Mouse (Mus musculus) sigmoid colon, adult 10 weeks (tissue): ENCODE results near the gene Hexa. TPM values are rescaled to one million over a fixed set of nuclear protein-coding genes. Genes with fewer than 3 reads are reported as not detected.

Experiments used
- polyA plus RNA-seq: library from polyadenylated mRNA; stranded (reverse); fragments of 350-450 nt; fragmentation: Illumina TruSeq; extraction: RNeasy Lipid Tissue Mini Kit (QIAGEN cat#74804); gene quantifications from one replicate; pipeline ENCODE4 v1.2.3, GENCODE M21; 2014; ENCODE audit warnings: low read depth, low replicate concordance

Gene Hexa
- 33.7 TPM for polyA plus RNA-seq

GRCm38 (mm10) chr9:59539441-59540137 is at the start of gene Hexa, which contains the start of gene Tmem202:
Gene Hexa, plus strand, starts transcription at chr9:59539540.
Gene Tmem202, minus strand, starts transcription at chr9:59539847.

GRCm38 (mm10) chr9:59577844-59578504 is 38.6 kb downstream of the Hexa start, which contains the start of gene Celf6:
Gene Celf6, plus strand, starts transcription at chr9:59577917.

Other genes starting within 250 kb of the Hexa start
- gene Adpgk, start 248.0 kb upstream of the Hexa start, polyA plus RNA-seq: 17.9 TPM
- 13.0 TPM for gene Bbs4, start 186.0 kb upstream of the Hexa start, polyA plus RNA-seq
- gene Arih1, start 52.9 kb upstream of the Hexa start, polyA plus RNA-seq: 134 TPM
- gene Tmem202, start 307 bp downstream of the Hexa start, polyA plus RNA-seq: 1.4 TPM
- gene Celf6, start 38.4 kb downstream of the Hexa start, polyA plus RNA-seq: 0.85 TPM
- 65.3 TPM for gene Parp6, start 77.7 kb downstream of the Hexa start, polyA plus RNA-seq
- gene Pkm, start 116.8 kb downstream of the Hexa start, polyA plus RNA-seq: 46.9 TPM
- 2.1 TPM for gene Gramd2, start 140.6 kb downstream of the Hexa start, polyA plus RNA-seq
- 23.8 TPM for gene Senp8, start 211.2 kb downstream of the Hexa start, polyA plus RNA-seq
- gene Myo9a, start 211.4 kb downstream of the Hexa start, polyA plus RNA-seq: 18.4 TPM